Mouse (Mus musculus): ENCODE measurements at regions not wholly inside any gene's neighbourhood (a gene's known extent, or its start where the extent isn't known, plus 50 kb on each side); places are given as distances from the start of the nearest gene placed in this dataset.

GRCm38 (mm10) chr3:141005885-141006284 is 206.3 kb downstream of the Pdha2 start:
- TF ChIP-seq USF1 (IDR thresholded peaks at IDR 0.05; ENCODE audit: low read depth, low read length) (no peak), POLR2A (IDR thresholded peaks at IDR 0.05; ENCODE audit: low read depth, low read length) (no peak), CTCF (conservative IDR thresholded peaks at IDR 0.05 in 1 of 2, IDR thresholded peaks at IDR 0.05 in 1 of 2; ENCODE audit: low read depth in 2 of 2, low read length in 2 of 2) (no peak), RCOR1 (conservative IDR thresholded peaks at IDR 0.05; ENCODE audit: low read depth, low read length) (no peak), ZKSCAN1 (IDR thresholded peaks at IDR 0.05; ENCODE audit: borderline replicate concordance, low read depth, low read length) (no peak), MAFK (IDR thresholded peaks at IDR 0.05; ENCODE audit: insufficient replicate concordance, low read length) (no peak), JUND (conservative IDR thresholded peaks at IDR 0.05; ENCODE audit: low read depth, low read length) (no peak), EP300 (IDR thresholded peaks at IDR 0.05; ENCODE audit: low read length) (no peak)

Data from CH12.LX (cell line).